Mouse (Mus musculus) brown adipose tissue, adult 24 weeks (tissue): ENCODE data around the gene Rtn1. TPM values are rescaled to one million over a fixed set of nuclear protein-coding genes. Genes with fewer than 3 reads are reported as not detected.

Experiments
- H3K27ac ChIP-seq: fragments of 200-500 bp; replicated peaks from 2 replicates; pipeline ENCODE4 v1.5.1; 2012; ENCODE audit warnings: low read depth, mild to moderate bottlenecking, low read length
- H3K4me1 ChIP-seq: fragments of 200-500 bp; 2 replicates; pipeline ENCODE4 v1.6.1; 2012; ENCODE audit warnings: low read length, mixed read lengths; ENCODE audit not compliant: control insufficient read depth, insufficient read depth, insufficient read length
- H3K4me3 ChIP-seq: fragments of 200-500 bp; 2 replicates; pipeline ENCODE4 v1.5.1; 2012; ENCODE audit warnings: low read depth, mild to moderate bottlenecking, low read length, moderate library complexity; ENCODE audit not compliant: insufficient read depth
- polyA plus RNA-seq: library from polyadenylated mRNA; stranded (reverse); fragments of >200 nt; gene quantifications from 2 replicates; pipeline ENCODE4 v1.2.4, GENCODE M21; 2012; ENCODE audit not compliant: missing spikeins, insufficient read depth, insufficient read length

Gene Rtn1
- polyA plus RNA-seq, 1 experiment = 1.5 TPM

GRCm38 (mm10) chr12:72360926-72361615 lies 47.8 kb downstream of the Rtn1 start:
- no peak overlapping the region for H3K27ac ChIP-seq

GRCm38 (mm10) chr12:72359903-72360302 lies 49.0 kb downstream of the Rtn1 start:
- no peak overlapping the region for H3K27ac ChIP-seq
- H3K4me1 ChIP-seq = no peaks in the 10 kb centered on the region

More at GRCm38 (mm10) chr12:72360926-72361615, 47.8 kb downstream of the Rtn1 start:
- Histone ChIP-seq H3K4me3 (no peak overlapping the region), H3K4me1 (no peaks in the 10 kb centered on the region)

GRCm38 (mm10) chr12:72357667-72358420 lies 51.0 kb downstream of the Rtn1 start:
- H3K4me1 ChIP-seq = no peaks in the 10 kb centered on the region
- no peak overlapping the region for H3K27ac ChIP-seq
- no peak overlapping the region for H3K4me3 ChIP-seq

More at GRCm38 (mm10) chr12:72359903-72360302, 49.0 kb downstream of the Rtn1 start:
- no peak overlapping the region for H3K4me3 ChIP-seq

GRCm38 (mm10) chr12:72354241-72354640 lies 54.6 kb downstream of the Rtn1 start:
- no peaks in the 10 kb centered on the region for H3K4me1 ChIP-seq
- H3K4me3 ChIP-seq = no peak overlapping the region
- H3K27ac ChIP-seq = no peak overlapping the region

GRCm38 (mm10) chr12:72353506-72353905 lies 55.3 kb downstream of the Rtn1 start:
- Histone ChIP-seq H3K27ac (no peak overlapping the region), H3K4me1 (no peaks in the 10 kb centered on the region), H3K4me3 (no peak overlapping the region)

GRCm38 (mm10) chr12:72348508-72348907 lies 60.3 kb downstream of the Rtn1 start:
- Histone ChIP-seq H3K4me1 (no peaks in the 10 kb centered on the region), H3K27ac (no peak overlapping the region), H3K4me3 (no peak overlapping the region)

GRCm38 (mm10) chr12:72347184-72347583 lies 61.7 kb downstream of the Rtn1 start:
- no peak overlapping the region for H3K4me3 ChIP-seq
- H3K4me1 ChIP-seq = no peaks in the 10 kb centered on the region

GRCm38 (mm10) chr12:72343639-72344038 lies 65.2 kb downstream of the Rtn1 start:
- Histone ChIP-seq H3K4me3 (no peak overlapping the region), H3K27ac (no peak overlapping the region), H3K4me1 (no peaks in the 10 kb centered on the region)

More at GRCm38 (mm10) chr12:72347184-72347583, 61.7 kb downstream of the Rtn1 start:
- H3K27ac ChIP-seq = no peak overlapping the region

GRCm38 (mm10) chr12:72336009-72336408 lies 72.8 kb downstream of the Rtn1 start:
- no peak overlapping the region for H3K4me3 ChIP-seq
- no peaks in the 10 kb centered on the region for H3K4me1 ChIP-seq
- no peak overlapping the region for H3K27ac ChIP-seq

GRCm38 (mm10) chr12:72332488-72333013 lies 76.3 kb downstream of the Rtn1 start:
- Histone ChIP-seq H3K27ac (no peak overlapping the region), H3K4me3 (no peak overlapping the region), H3K4me1 (no peaks in the 10 kb centered on the region)

GRCm38 (mm10) chr12:72331912-72332487 lies 76.9 kb downstream of the Rtn1 start:
- Histone ChIP-seq H3K4me1 (no peaks in the 10 kb centered on the region), H3K27ac (no peak overlapping the region), H3K4me3 (no peak overlapping the region)

GRCm38 (mm10) chr12:72326087-72326486 lies 82.8 kb downstream of the Rtn1 start:
- Histone ChIP-seq H3K27ac (no peak overlapping the region), H3K4me3 (no peak overlapping the region), H3K4me1 (no peaks in the 10 kb centered on the region)

- H3K27ac ChIP-seq = no peak overlapping the region
Observed at GRCm38 (mm10) chr12:72325025-72325424, 83.8 kb downstream of the Rtn1 start.

GRCm38 (mm10) chr12:72324210-72324871 lies 84.5 kb downstream of the Rtn1 start:
- H3K4me3 ChIP-seq = no peak overlapping the region

More at GRCm38 (mm10) chr12:72325025-72325424, 83.8 kb downstream of the Rtn1 start:
- Histone ChIP-seq H3K4me1 (no peaks in the 10 kb centered on the region), H3K4me3 (no peak overlapping the region)

GRCm38 (mm10) chr12:72323778-72324177 lies 85.1 kb downstream of the Rtn1 start:
- Histone ChIP-seq H3K27ac (no peak overlapping the region), H3K4me1 (no peaks in the 10 kb centered on the region), H3K4me3 (no peak overlapping the region)

More at GRCm38 (mm10) chr12:72324210-72324871, 84.5 kb downstream of the Rtn1 start:
- Histone ChIP-seq H3K27ac (no peak overlapping the region), H3K4me1 (no peaks in the 10 kb centered on the region)
